Mouse (Mus musculus): ENCODE measurements at regions not wholly inside any gene's neighbourhood (a gene's known extent, or its start where the extent isn't known, plus 50 kb on each side); places are given as distances from the start of the nearest gene placed in this dataset.

- TF ChIP-seq CTCF (conservative IDR thresholded peaks at IDR 0.05; ENCODE audit: low read length): no peak
- TF ChIP-seq POU5F1 (IDR thresholded peaks at IDR 0.05; ENCODE audit: borderline replicate concordance, low read length): no peak
These were observed 97.7 kb upstream of the Prr30 start for GRCm38 (mm10) chr14:101297841-101298240.

Data from E14TG2a.4 (cell line).